Mouse (Mus musculus) megakaryocyte-erythroid progenitor cell, adult 5-6 weeks (primary cell): ENCODE data around the gene Nr4a1. TPM values are rescaled to one million over a fixed set of nuclear protein-coding genes. Genes with fewer than 3 reads are reported as not detected.

Experiments used
- ATAC-seq: replicated peaks from 2 replicates; pipeline ENCODE4 v1.8.0; 2016; ENCODE audit warnings: mild to moderate bottlenecking, inconsistent platforms; ENCODE audit not compliant: severe bottlenecking, poor library complexity, low FRiP score, low TSS enrichment
- total RNA-seq, 2 experiments: library from RNA; stranded (forward) in 1 of 2; stranded (reverse) in 1 of 2; fragments of 200-1000, 215-1000 nt in 1 of 2; fragments of >200 nt in 1 of 2; fragmentation: Nextera tagmentation in 1 of 2; gene quantifications; 2 replicates each; pipeline ENCODE4 v1.2.3; 2014 to 2017

Gene Nr4a1
- total RNA-seq, 2 experiments from 2014 or later: 0.66 to 15.1 TPM

DNA sequence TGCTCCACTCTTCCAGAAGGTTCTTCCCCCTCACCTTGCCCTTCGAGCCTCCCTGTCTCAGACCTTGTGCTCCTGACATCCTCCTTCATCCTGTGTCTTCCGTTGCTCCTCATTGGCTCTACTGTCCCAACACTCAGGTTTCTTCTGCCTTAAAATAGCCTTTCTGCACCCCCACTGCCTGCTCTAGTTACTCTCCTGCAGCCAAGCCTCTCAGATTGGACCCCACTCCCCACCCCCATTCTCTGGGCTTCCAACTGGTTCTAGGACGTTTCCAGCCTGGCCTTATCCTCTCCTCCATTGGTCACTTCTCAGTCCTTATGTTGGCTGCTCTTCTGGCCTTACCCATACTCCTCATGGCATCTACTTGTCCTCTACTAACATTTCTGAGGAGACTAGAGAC, 48.1 kb downstream of the Nr4a1 start:
- no peak for ATAC-seq

- ATAC-seq: no peak
These were observed 49.8 kb downstream of the Nr4a1 start for GRCm38 (mm10) chr15:101303830-101304229.

DNA sequence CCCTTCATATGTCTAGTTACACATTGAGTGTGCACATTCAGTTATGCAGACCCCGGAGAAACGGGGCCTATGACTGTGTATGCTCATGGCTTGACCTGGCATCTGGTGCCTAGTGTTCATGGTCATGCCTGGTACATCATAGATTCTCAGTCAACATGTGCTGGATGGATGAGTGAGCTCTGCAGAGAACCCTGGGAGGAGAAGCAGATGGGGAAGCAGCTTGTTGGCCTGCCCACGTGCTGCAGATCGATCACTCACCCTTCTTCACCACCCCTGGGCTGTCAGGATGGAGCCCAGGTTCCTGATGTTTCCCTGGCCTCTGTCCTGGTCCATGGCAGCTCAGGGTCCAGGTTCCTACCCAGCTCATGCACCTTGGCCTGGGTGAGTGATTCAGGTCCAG, 52.4 kb downstream of the Nr4a1 start:
- no peak for ATAC-seq

- ATAC-seq: no peak
These were observed 54.6 kb downstream of the Nr4a1 start for GRCm38 (mm10) chr15:101308440-101309348.

DNA sequence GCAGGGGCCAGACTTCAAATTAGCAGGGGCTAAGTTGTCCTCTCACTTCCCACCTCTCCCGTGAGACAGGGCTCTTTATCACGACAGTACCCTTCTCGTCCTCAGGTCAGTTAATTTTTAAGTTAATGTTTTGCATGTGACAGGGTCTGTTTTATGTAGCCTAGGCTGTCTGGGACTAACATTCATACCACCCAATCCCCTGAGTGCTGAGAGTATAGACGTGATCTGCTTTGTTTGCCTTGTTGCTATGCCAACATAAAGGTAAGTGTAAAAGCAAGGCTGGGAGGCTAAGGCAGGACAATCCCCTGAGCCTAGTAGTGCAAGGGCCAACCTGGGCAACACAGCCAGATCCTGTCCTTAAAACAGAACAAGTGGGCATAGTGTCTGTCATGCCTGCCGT, 55.4 kb downstream of the Nr4a1 start:
- ATAC-seq: 0 out of 2 replicates have a peak, but pooled peaks have one; percentile 22

- ATAC-seq: no peak
These were observed 57.2 kb downstream of the Nr4a1 start for GRCm38 (mm10) chr15:101311087-101311770.

DNA sequence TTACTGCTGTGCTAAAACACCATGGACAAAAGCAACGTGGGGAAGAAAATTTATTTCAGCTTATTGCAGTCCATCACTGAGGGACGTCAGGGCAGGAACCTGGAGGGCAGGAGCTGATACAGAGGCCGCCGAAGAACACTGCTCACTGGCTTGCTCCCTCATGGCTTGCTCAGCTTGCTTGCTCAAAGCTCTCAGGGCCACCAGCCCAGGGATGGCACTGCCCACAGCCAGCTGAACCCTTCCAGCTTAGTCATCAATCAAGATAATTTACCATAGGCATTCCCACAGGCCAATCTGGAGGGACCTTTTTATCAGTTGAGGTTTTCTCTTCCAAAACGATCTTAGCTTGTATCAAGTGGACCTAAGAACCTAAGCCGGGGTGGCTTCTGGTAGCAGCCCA, 57.9 kb downstream of the Nr4a1 start:
- ATAC-seq: no peak

- ATAC-seq: no peak
These were observed 61.3 kb downstream of the Nr4a1 start for GRCm38 (mm10) chr15:101315378-101315777.

- peak; percentile 94 for ATAC-seq
These were observed 61.8 kb downstream of the Nr4a1 start for GRCm38 (mm10) chr15:101315832-101316231.

GRCm38 (mm10) chr15:101316279-101316912, 62.3 kb downstream of the Nr4a1 start:
- ATAC-seq: no peak

DNA sequence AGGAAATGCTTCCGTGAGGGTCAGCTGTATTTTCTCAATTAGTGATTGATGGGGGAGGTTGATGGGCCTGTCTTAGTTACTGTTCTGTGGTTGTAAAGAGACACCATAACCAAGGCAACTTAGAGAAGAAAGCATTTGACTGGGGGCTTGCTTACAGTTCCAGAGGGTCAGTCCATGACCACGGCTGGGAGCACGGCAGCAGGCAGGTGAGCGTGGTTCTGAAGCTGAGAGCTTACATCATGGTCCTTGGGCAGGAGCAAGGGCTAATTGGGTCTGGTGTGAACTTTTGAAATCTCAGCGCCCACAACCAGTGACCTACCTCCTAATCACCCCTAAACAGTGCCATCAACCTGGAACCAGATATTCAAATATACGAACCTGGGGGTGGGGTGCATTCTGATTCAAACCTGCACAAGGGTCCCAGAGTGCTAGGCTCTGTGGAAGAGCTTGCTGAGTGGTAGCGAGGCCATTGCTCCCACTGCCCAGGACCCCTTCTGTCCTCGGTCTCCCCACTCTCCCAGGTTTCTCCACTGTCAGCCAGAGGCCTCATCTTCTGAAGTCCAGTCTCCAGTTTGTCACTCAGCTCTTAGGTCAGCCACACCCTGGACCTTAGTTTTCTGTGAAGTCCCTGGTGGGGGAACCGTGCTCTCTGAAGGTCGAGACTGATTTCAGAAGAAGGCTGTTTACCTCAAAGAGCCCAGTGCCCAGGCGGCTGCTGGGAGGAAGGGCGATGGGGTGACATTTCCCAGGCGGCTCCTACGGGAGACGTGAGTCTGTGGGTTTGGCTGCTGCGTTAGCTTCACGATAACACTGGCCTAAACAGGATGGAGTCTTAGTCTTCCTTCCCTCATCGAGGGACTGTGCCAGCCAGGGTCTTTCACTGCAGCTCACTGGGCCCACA, 63.1 kb downstream of the Nr4a1 start:
- no peak for ATAC-seq

DNA sequence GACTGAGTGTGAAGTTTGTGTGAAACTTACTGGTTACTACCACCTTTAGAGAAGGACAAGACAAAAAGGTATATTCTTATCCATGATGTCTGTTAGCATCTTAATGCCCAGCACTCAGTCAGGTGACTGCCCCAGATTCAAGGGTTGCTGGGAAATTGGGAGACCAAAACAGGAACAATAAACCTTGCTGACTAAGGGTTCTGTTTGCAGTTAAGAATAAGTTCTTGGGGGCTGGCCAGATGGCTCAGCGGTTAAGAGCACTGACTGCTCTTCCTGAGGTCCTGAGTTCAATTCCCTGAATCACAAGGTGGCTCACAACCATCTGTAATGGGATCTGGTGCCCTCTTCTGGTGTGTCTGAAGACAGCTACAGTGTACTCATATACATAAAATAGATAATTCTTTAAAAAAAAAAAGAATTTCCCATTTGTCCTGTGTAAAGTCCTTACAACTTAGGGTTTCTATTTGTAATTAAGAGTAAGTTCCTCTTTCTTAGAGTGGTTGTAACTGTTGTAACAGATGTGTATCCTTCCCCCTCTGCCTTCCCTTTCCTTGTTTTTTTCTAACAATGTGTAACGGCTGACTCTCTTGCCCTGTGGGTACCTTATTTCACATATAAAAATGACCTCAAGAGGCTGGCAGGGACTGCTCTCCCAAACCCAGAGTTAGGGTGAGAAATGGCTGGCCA, 63.9 kb downstream of the Nr4a1 start:
- no peak for ATAC-seq

- ATAC-seq: no peak
These were observed 65.1 kb downstream of the Nr4a1 start for GRCm38 (mm10) chr15:101318889-101319765.

- ATAC-seq: no peak
These were observed 66.0 kb downstream of the Nr4a1 start for GRCm38 (mm10) chr15:101320010-101320617.

DNA sequence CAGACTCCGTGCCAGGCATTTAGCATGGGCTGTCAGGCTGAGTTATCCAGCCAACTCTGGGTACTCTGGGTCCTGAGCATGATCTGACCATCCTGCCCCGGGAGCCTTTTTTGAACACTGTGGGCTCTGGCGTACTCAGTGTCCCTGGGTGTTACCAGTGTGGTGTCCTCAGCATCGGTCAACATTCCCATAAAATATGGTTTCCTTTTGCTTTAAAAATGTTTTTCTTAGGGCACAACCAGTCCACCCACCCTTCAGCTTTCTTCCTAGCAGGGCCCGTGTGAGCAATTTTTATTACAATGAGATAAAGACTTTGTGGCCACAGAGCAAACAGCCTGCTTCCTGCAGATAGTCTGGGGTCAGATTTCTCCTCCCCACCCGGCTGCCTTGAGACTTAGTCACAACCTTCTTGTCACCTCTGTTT, 66.6 kb downstream of the Nr4a1 start:
- peak; percentile 66 for ATAC-seq

- ATAC-seq: no peak
These were observed 67.1 kb downstream of the Nr4a1 start for GRCm38 (mm10) chr15:101321126-101321525.

DNA sequence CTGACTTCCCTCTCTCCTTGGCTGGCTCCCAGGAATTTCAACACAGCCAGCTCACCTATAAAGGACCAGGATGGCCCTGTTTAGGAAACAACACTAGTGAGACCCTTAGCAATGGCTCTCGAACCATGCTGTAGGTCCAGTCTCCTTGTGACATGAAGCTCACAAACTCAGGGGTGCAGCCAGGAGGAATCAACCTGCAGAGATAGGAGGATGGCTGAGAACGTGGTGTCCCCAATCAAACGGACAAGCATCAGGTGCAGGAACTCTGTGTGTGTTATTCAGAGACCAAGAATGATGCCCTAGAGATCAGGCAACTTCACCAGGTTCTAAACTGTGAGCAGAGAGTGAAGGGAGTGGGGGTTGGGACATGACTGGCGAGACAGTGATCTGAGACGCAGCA, 68.0 kb downstream of the Nr4a1 start:
- ATAC-seq: no peak
